Mouse (Mus musculus) spleen, postnatal 4 days (tissue): ENCODE data around the gene Pdcd7.
A peak's percentile ranks its signal among the peaks of the same experiment; 100 is the strongest.
"Not testable (repeated sequence)": the region's sequence is repeated elsewhere in the genome, so short reads cannot be mapped to it uniquely, and the experiment has no call there.

ENCODE experiments used
- DNase-seq, 2 experiments: peaks; one replicate each; pipeline ENCODE4 v3.0.0; 2022; ENCODE audit warnings: low spot score in 2 of 2

Pdcd7 gene

DNA sequence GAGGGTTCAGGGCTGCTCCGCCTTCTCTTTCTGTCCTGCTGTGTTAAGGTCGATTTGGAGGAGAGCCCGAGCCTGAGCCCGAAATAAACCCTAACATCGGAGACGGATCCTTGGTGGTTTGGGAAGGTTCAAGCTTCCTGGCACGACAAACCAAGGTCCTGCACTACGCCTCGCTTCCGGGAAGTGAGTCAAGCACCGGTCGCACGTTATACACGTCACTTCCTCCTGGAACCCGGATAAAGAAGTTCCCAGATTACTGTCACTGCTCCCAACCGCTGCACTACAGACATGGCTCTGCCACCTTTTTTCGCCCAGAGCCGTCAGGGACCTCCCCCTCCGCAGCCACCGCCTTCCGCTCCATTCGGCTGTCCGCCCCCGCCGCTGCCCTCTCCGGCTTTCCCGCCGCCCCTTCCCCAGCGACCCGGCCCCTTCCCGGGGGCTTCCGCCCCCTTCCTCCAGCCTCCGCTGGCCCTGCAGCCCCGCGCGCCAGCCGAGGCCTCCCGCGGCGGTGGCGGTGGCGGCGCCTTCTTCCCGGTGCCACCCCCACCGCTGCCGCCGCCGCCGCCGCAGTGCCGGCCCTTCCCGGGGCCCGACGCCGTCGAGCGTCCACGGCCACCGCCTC, at the start of gene Pdcd7:
Gene Pdcd7 (plus strand): TSS at position 251 of the 622 bp plus-strand sequence.
- DNase-seq, result peak; percentile 89 to 93

GRCm38 (mm10) chr9:65297056-65297455, 48.8 kb upstream of the Pdcd7 start:
- no peak for DNase-seq

- DNase-seq, result no peak
These were observed 47.1 kb upstream of the Pdcd7 start for GRCm38 (mm10) chr9:65298761-65299160.

DNA sequence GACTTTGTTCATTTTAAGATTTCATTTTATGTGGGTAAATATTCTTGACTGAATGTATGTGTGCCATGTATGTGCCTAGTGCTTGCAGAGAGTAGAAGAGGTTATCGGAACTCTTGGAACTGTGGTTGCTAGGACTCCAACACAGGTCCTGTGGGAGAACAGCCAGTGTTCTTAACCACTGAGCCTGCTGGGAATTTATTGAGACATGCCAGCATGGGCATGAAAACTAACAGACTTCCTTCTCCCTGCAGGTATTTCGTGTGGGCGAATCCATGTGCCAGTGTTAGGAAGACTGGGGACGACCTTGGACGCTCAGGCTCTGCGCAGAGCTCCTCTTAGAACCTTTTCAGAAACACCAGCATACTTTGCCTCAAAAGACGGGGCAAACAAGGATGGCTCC, 46.3 kb upstream of the Pdcd7 start:
- no peak for DNase-seq

DNA sequence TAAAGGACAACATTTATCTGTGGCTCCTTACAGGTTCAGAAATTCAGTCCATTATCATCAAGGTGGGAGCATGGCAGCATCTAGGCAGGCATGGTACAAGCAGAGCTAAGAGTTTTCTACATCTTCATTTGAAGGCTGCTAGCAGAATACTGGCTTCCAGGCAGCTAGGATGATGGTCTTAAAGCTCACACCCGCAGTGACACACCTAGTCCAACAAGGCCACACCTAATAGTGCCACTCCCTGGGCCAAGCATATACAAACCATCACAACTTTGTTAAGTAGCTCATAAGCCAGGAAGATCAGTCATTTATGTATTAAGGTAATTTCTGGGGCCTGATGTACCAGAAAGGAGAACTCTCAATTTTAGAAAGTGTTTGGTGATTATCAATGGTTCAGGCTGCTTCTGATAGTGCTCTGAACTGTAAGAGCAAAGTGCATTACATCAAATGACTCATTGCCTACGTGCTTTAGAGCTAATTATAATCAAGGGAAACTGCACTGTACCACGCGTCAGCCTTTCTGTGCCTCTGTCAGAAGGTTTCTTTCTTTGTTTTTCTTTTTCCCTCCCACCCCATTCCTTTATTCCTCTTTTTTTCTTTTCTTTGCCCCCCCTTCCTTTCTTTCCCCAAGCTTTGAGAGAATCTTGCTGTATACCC, 43.4 kb upstream of the Pdcd7 start:
- no peak for DNase-seq

DNA sequence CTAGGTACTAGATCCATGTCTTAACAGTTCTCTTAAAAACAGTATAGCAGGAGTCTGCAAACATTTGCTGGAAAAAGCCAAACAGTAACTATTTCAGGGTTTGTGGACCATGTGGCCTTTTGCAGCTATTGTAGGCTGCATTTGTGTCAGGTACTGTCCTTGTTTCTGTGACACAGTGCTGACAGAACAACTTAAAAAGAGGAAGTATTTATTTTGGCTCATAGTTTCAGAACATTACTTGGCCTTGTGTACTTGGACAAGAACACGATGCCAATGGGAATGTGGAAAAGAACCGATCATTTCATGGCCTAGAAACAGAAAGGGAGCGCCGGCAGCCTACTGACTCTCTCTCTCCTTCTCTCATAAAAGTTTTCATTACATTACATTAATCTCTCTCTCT, 42.3 kb upstream of the Pdcd7 start:
- DNase-seq, result no peak

- DNase-seq, result no peak
These were observed 41.6 kb upstream of the Pdcd7 start for GRCm38 (mm10) chr9:65304300-65304699.

DNA sequence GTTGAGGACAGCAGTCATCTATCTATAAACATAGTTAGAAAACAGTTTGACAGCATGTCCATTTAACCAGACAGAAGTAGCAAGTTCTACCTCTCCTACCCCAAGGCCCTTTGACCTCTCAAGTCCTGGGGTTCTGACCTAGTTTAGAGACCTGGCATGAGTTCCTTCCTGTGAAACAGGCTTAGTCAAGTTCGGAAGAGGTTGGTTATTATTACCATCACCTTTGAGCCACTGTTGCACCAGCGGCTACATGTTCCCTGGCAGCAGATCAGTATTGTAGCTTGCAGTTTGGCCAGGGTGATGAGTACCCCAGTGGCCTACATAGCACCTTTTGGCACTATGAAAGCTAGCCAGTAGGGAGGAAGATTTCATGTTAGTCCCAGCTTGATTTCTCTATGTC, 39.2 kb upstream of the Pdcd7 start:
- no peak for DNase-seq

GRCm38 (mm10) chr9:65308011-65308410, 37.9 kb upstream of the Pdcd7 start:
- DNase-seq, result no peak

DNA sequence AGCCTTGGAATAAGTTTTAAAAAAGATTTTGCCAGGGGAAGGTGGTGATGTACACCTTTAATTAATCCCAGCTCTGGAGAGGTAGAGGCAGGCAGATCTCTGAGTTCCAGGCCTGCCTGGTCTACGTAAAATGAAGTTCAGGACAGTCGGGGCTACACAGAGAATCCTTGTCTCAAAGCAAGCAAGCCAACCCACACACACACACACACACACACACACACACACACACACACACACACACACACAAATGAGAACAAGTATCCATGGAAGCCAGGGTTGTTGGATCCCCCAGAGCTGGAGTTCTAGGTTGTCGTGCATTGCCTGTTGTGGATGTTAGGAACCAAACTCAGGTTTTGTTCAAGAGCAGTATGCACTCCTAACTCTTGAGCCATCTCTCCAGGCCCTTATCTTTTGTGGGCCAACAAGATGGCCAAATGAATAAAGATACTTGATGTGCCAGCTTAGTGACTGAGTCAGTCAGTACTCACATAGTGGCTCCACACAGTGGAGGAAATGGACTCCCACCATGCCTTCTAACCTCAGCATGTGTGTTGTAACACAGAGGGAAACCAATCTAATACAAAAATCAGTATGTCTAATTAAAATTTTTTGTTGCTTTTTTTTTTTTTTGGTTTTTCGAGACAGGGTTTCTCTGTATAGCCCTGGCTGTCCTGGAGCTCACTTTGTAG, 33.1 kb upstream of the Pdcd7 start:
- DNase-seq, result no peak

DNA sequence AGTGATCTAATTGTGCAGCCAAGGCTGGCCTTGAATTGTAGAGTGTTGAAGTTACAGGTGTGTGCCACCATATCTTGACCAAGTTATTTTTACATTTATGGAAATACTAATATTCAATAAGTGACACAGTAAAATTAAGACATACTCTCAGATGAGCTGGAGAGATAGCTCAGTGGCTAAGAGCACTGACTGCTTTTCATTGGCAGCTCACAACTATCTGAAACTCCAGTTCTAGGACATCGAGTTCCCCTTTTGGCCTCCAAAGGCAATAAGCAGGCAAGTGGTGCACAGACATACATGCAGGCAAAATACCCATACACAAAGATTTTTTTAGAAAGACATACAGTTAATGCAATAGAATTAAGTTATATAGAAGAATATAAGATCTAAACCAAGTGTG, 32.1 kb upstream of the Pdcd7 start:
- no peak for DNase-seq

DNA sequence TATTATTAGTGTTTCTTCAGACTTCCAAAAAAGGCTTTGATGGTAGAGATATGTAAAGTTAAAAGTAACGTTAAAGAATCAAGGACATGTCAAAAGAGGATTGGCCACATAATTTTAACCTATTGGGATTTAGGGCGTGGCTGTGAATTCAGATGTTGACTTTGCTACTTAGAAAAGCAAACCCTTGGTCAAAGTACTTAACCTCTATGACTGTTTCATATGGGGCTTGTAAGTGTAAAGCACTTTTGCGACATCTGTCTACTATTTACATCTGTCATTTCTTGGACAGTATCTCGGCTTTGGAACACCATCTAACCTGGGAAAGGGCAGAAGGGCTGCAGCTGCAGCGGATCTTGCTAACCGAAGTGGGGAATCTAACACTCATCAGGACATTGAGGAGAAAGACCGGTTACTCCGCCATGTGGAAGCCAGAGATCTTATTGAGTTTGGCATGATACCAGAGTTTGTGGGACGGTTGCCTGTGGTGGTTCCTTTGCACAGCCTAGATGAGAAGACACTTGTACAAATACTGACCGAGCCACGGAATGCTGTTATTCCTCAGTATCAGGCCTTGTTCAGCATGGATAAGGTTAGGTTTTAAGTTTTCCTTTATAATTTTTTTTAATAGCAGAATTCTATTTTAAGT, 23.5 kb upstream of the Pdcd7 start:
- no peak for DNase-seq

DNA sequence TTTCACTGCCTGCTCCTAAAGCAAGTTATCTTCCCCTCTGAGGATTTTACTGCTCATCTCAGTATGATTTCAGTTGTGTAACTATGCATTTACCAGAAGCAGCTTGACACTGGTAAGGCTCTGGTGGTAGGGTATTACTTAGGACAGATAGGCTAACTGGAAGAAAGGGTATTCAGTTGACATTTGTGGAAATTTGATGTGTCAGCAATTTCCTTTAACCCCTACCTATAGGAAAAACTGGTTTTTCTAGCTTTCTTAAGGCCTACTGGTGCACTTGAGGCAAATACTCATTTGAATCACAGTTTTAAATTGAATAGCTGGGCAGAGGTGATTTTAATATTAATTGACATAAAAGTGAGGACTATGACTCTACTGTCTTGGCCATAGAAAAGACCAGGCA, 19.9 kb upstream of the Pdcd7 start:
- no peak for DNase-seq

GRCm38 (mm10) chr9:65327371-65327770, 18.5 kb upstream of the Pdcd7 start:
- no peak for DNase-seq

DNA sequence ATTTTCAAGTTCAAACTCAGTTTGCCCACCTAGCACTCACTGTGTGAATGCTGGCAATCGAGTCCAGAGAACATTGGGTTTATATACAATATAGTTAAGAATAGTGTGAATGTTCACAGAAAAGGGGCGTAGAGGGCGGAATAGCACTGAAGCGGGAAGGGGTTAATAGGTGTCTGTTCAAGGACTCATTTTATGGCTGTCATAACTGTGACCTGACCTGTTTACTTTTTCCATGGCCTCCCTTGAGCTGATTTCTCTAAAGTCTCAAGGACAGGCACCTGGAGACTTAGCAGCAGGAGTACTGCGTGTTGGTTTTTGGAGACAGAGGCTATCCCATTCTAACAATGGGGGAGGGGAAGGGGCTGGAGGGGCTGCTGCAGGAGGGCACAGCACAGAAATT, 11.9 kb upstream of the Pdcd7 start:
- no peak for DNase-seq

- DNase-seq, result no peak
These were observed 6.8 kb upstream of the Pdcd7 start for GRCm38 (mm10) chr9:65339146-65339545.

DNA sequence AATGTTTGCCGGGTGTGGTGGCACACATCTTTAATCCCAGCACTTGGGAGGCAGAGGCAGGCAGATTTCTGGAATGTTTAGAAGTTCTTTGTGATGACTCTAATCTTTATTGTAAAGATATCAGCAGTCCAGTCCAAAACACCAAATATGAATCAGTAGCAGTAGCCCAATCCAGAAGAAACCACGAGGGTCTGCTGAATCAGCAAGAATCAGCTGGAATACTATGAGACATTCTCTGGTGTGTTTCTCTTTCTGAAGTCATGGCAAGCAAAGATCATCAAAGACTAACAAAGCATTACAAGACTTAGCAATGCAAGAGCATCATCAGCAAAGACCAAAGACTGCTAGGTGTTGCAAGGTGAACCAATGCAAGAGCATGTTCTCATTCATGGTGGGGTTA, 5.5 kb upstream of the Pdcd7 start:
- no peak for DNase-seq

- DNase-seq, result not testable (repeated sequence)
These were observed 465 bp upstream of the Pdcd7 start for GRCm38 (mm10) chr9:65345439-65345838.

DNA sequence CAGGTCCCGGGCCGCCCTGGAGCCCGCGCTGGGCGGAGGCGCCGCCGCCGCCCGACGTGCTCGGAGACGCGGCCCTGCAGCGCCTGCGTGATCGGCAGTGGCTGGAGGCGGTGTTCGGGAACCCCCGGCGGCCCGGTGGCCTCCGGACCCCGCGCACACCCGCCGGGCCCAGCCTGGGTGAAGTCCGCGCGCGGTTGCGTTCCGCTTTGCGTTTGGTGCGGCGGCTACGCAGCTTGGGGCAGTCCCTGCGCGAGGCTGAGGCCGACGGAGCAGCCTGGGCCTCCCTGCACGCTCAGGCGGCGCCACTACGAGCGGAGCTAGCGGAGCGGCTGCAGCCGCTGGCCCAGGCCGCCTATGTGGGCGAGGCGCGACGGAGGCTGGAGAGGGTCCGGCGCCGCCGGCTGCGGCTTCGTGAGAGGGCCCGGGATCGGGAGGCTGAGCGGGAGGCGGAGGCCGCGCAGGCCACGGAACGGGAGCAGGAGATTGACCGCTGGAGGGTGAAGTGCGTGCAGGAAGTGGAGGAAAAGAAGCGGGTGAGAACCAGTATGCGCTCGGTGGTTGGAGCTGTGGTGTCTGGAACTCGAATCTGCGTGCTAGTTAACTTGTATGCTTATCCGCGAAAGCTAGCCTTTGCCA, 690 bp downstream of the Pdcd7 start:
- peak; percentile 55 to 83 for DNase-seq

- no peak for DNase-seq
These were observed 1.4 kb downstream of the Pdcd7 start for GRCm38 (mm10) chr9:65347112-65347850.

DNA sequence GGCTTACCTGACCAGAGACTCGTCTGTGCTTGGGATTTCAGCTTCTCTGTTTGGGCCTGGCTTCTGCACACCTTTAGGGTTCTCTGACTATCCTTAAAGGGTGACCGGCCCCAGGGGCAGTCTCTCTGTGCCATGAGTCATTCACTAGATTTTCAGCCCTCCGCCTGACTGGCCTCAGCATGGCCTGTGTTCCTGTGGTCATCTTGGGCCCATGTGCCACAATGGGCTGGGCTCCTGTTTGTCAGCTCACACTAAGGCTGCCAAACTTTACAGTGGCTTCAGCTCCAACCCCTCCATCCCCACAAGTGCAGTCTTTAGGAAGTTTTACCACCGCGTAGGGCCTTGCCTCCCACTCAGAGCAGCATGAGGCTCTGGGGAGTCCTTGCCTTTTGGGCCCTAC, 7.3 kb downstream of the Pdcd7 start:
- DNase-seq, result no peak

GRCm38 (mm10) chr9:65356561-65356960, 10.7 kb downstream of the Pdcd7 start:
- DNase-seq, result no peak
